Mouse (Mus musculus) naive thymus-derived CD4-positive, alpha-beta T cell, adult 2 months (primary cell): Measurements from ENCODE around the gene Gemin5.

ENCODE experiments used
- DNase-seq: peaks from one replicate; pipeline ENCODE4 v3.0.0-alpha.2; 2011; ENCODE audit warnings: low read depth

Gemin5 gene

GRCm38 (mm10) chr11:58171459-58172091 is 3.2 kb upstream of the Gemin5 start, which contains the start of gene Mrpl22:
Gene Mrpl22 (plus strand): TSS chr11:58171661.
- peak; percentile 96 for DNase-seq

GRCm38 (mm10) chr11:58169666-58170065 is 1.3 kb upstream of the Gemin5 start:
- no peak for DNase-seq

GRCm38 (mm10) chr11:58167822-58168166 is 545 bp downstream of the Gemin5 start:
- no peak for DNase-seq

- peak; percentile 49 for DNase-seq
Observed at GRCm38 (mm10) chr11:58165072-58165471, 3.3 kb downstream of the Gemin5 start.

GRCm38 (mm10) chr11:58156871-58157270 is 11.5 kb downstream of the Gemin5 start:
- DNase-seq: no peak

GRCm38 (mm10) chr11:58155458-58155857 is 12.9 kb downstream of the Gemin5 start:
- no peak for DNase-seq

GRCm38 (mm10) chr11:58146241-58146640 is 22.1 kb downstream of the Gemin5 start:
- no peak for DNase-seq

- DNase-seq: no peak
Observed at GRCm38 (mm10) chr11:58143704-58144426, 24.5 kb downstream of the Gemin5 start.

GRCm38 (mm10) chr11:58139466-58139865 is 28.9 kb downstream of the Gemin5 start:
- peak; percentile 68 for DNase-seq

GRCm38 (mm10) chr11:58138821-58139220 is 29.5 kb downstream of the Gemin5 start:
- peak; percentile 44 for DNase-seq

GRCm38 (mm10) chr11:58136677-58137076 is 31.7 kb downstream of the Gemin5 start:
- DNase-seq: no peak

- DNase-seq: no peak
Observed at GRCm38 (mm10) chr11:58135296-58135695, 33.0 kb downstream of the Gemin5 start.

GRCm38 (mm10) chr11:58134869-58135268 is 33.5 kb downstream of the Gemin5 start:
- DNase-seq: peak; percentile 62

GRCm38 (mm10) chr11:58132026-58132425 is 36.3 kb downstream of the Gemin5 start:
- DNase-seq: peak; percentile 72

- no peak for DNase-seq
Observed at GRCm38 (mm10) chr11:58129302-58129843, 39.0 kb downstream of the Gemin5 start.

- DNase-seq: no peak
Observed at GRCm38 (mm10) chr11:58127544-58127943, 40.8 kb downstream of the Gemin5 start.

- DNase-seq: no peak
Observed at GRCm38 (mm10) chr11:58126397-58127160, 41.8 kb downstream of the Gemin5 start.

GRCm38 (mm10) chr11:58125021-58125420 is 43.3 kb downstream of the Gemin5 start:
- DNase-seq: no peak

- DNase-seq: no peak
Observed at GRCm38 (mm10) chr11:58123711-58124110, 44.6 kb downstream of the Gemin5 start.

- DNase-seq: no peak
Observed at GRCm38 (mm10) chr11:58121351-58121750, 47.0 kb downstream of the Gemin5 start.

GRCm38 (mm10) chr11:58120655-58121054 is 47.7 kb downstream of the Gemin5 start:
- DNase-seq: no peak

- no peak for DNase-seq
Observed at GRCm38 (mm10) chr11:58117044-58117652, 51.2 kb downstream of the Gemin5 start.
